Mouse (Mus musculus) embryo, embryonic 11.5 days (tissue): ENCODE data around the gene Ccdc146.

ENCODE experiments used
- DNase-seq: peaks from one replicate; pipeline ENCODE4 v3.0.0-alpha.2; 2012; ENCODE audit warnings: low read depth, low spot score

Ccdc146 gene

GRCm38 (mm10) chr5:21264352-21265021 is 160.0 kb downstream of the Ccdc146 start:
- DNase-seq, result no peak

- no peak for DNase-seq
Measured at GRCm38 (mm10) chr5:21263202-21264055, 161.0 kb downstream of the Ccdc146 start.

- no peak for DNase-seq
Measured at GRCm38 (mm10) chr5:21261202-21261844, 163.2 kb downstream of the Ccdc146 start.

GRCm38 (mm10) chr5:21260746-21261145 is 163.7 kb downstream of the Ccdc146 start:
- DNase-seq, result no peak

- DNase-seq, result no peak
Measured at GRCm38 (mm10) chr5:21257806-21258205, 166.7 kb downstream of the Ccdc146 start.

- no peak for DNase-seq
Measured at GRCm38 (mm10) chr5:21257126-21257525, 167.4 kb downstream of the Ccdc146 start.

GRCm38 (mm10) chr5:21255551-21256132 is 168.8 kb downstream of the Ccdc146 start:
- no peak for DNase-seq

GRCm38 (mm10) chr5:21254731-21255525 is 169.5 kb downstream of the Ccdc146 start:
- DNase-seq, result no peak

GRCm38 (mm10) chr5:21248834-21249233 is 175.6 kb downstream of the Ccdc146 start:
- DNase-seq, result no peak

GRCm38 (mm10) chr5:21247916-21248315 is 176.6 kb downstream of the Ccdc146 start:
- no peak for DNase-seq

GRCm38 (mm10) chr5:21246794-21247193 is 177.7 kb downstream of the Ccdc146 start:
- DNase-seq, result no peak

GRCm38 (mm10) chr5:21245241-21245640 is 179.2 kb downstream of the Ccdc146 start:
- DNase-seq, result no peak

GRCm38 (mm10) chr5:21244575-21244974 is 179.9 kb downstream of the Ccdc146 start:
- DNase-seq, result no peak
